Mouse (Mus musculus): ENCODE results near the gene Ift80.
A peak's percentile ranks its signal among the peaks of the same experiment; 100 is the strongest.
"Not testable (repeated sequence)": the region's sequence is repeated elsewhere in the genome, so short reads cannot be mapped to it uniquely, and the experiment has no call there.

Ift80 gene

GRCm38 (mm10) chr3:68928619-68929018, 75.8 kb downstream of the Ift80 start:
- no peak for DNase-seq

- DNase-seq = no peak
Observed at GRCm38 (mm10) chr3:68907509-68907908, 96.9 kb downstream of the Ift80 start.

- no peak for DNase-seq
Observed at GRCm38 (mm10) chr3:68904902-68905778, 99.2 kb downstream of the Ift80 start.

- not testable (repeated sequence) for DNase-seq
Observed at GRCm38 (mm10) chr3:68902636-68903035, 101.7 kb downstream of the Ift80 start.

- no peak for DNase-seq
Observed at GRCm38 (mm10) chr3:68897154-68897553, 107.2 kb downstream of the Ift80 start.

- no peak for DNase-seq
Observed at GRCm38 (mm10) chr3:68895426-68895825, 108.9 kb downstream of the Ift80 start.

GRCm38 (mm10) chr3:68886845-68887244, 117.5 kb downstream of the Ift80 start:
- DNase-seq = no peak

GRCm38 (mm10) chr3:68874079-68874478, 130.3 kb downstream of the Ift80 start:
- no peak for DNase-seq

GRCm38 (mm10) chr3:68870568-68870950, 133.8 kb downstream of the Ift80 start:
- DNase-seq = peak in 1 of 2 experiments; percentile 2

- DNase-seq = peak; percentile 53 to 56
Observed at GRCm38 (mm10) chr3:68869691-68870567, 134.4 kb downstream of the Ift80 start.

- peak in 1 of 2 experiments; percentile 58 for DNase-seq
Observed at GRCm38 (mm10) chr3:68869211-68869690, 135.1 kb downstream of the Ift80 start, which contains the start of gene 1110032F04Rik. Gene 1110032F04Rik, plus strand, starts transcription at chr3:68869586.

- DNase-seq = no peak
Observed at GRCm38 (mm10) chr3:68852414-68852813, 152.0 kb downstream of the Ift80 start.

GRCm38 (mm10) chr3:68848323-68848722, 156.0 kb downstream of the Ift80 start:
- DNase-seq = no peak

GRCm38 (mm10) chr3:68844025-68844424, 160.3 kb downstream of the Ift80 start:
- no peak for DNase-seq
